Mouse (Mus musculus): Measurements from ENCODE around the gene Cbfb. TPM values are rescaled to one million over a fixed set of nuclear protein-coding genes. Genes with fewer than 3 reads are reported as not detected.

Cbfb gene
- total and polyA plus RNA-seq, 2 experiments, result 2.8 to 15.7 TPM

DNA sequence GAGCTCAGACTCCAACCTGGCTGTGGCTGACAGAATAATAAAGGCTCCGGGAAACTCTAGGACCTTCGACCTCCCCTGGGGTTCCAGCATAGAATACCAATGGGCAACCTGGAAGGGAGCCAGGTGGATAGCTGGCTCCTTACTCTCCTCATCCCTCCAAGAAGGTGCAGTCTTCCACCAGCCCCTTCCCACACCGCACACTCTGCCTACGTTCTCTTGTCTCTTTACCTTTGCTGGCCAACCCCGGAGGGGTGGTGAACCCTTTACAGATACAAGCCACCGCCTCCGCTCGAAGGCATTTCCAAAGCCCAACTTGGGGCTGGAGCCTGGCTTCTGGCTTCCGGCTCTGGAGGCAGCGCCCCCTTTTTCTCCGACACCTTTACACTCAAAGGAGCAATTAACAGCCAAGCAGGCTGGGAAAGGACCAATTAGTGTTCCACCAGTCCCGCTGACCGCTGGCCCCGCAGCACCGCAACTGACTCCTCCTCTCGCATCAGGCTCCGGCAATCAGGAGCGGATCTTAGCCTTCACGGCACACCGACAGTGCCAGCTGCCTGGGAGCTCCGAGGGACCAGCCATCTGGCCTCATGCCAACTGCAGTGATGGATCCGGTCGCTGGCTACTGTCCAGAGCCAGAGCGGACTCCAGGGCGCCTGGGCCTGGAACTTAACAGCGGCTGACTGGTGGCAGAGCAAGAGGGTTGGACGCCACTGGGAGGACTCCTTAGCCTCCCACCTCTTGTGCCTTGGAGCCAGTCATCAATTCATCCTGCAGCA, 17.7 kb upstream of the Cbfb start:
- WGBS, result 5% methylated on average over 27 of the region's 27 CpGs
- TF ChIP-seq POLR2A (IDR thresholded peaks at IDR 0.05; ENCODE audit: extremely low read depth, insufficient read depth, low read length) (no peak), CTCF (IDR thresholded peaks at IDR 0.05; ENCODE audit: low read depth, low read length) (no peak)

DNA sequence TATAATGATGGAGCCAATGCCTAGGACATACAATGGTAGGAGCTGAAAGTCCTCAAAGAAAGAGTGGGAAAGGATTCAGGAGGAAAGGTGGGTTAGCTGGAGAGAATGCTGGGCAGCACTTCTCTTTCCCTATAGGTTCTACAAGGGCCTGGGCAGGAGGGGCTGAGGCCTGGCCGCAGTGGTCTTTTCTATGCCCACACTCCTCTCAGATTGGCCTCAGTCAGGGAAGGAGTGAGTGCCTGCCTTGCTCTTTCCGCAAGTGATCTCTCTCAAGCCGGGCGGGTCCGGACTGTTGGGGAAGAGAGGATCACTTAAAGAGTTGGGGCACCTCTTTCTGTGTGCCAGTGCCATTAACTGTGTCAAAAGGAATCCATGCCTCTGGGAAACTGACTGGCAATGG, 16.2 kb upstream of the Cbfb start:
- H3K9ac ChIP-seq (ENCODE audit: low read depth, low read length), result no peak overlapping the region
- no peaks in the 10 kb centered on the region for H3K27me3 ChIP-seq (ENCODE audit: control insufficient read depth, insufficient read depth, low read length)
- no peaks in the 10 kb centered on the region for H3K79me2 ChIP-seq (ENCODE audit: control insufficient read depth, insufficient read depth, low read length)
- DNase-seq (ENCODE audit: extremely low read depth, low read depth, low spot score), result no peak
- WGBS, result 99% methylated on average over 5 of the region's 5 CpGs
- H3K4me3 ChIP-seq (ENCODE audit: insufficient read depth, low read depth, low read length), result no peak overlapping the region
- no peak overlapping the region for H3K27ac ChIP-seq (replicated peaks; ENCODE audit: insufficient read depth, low read depth, low read length)
- peaks cover 8% of the 10 kb centered on the region; the same call in 1 of the 2 replicates for H3K4me1 ChIP-seq (ENCODE audit: control insufficient read depth, insufficient read depth, low read length)
- H3K36me3 ChIP-seq (ENCODE audit: control insufficient read depth, insufficient read depth, low read length), result no peaks in the 10 kb centered on the region
- TF ChIP-seq CTCF (IDR thresholded peaks at IDR 0.05; ENCODE audit: low read depth, low read length) (no peak), POLR2A (IDR thresholded peaks at IDR 0.05; ENCODE audit: extremely low read depth, insufficient read depth, low read length) (no peak)

More for the DNA sequence above, 17.7 kb upstream of the Cbfb start:
- peak; percentile 87 for DNase-seq (ENCODE audit: extremely low read depth, low read depth, low spot score)
- H3K4me3 ChIP-seq (ENCODE audit: insufficient read depth, low read depth, low read length), result peak overlapping the region; percentile 53
- H3K9ac ChIP-seq (ENCODE audit: low read depth, low read length), result peak overlapping the region; percentile 69
- no peaks in the 10 kb centered on the region for H3K36me3 ChIP-seq (ENCODE audit: control insufficient read depth, insufficient read depth, low read length)
- no peaks in the 10 kb centered on the region for H3K27me3 ChIP-seq (ENCODE audit: control insufficient read depth, insufficient read depth, low read length)
- peak overlapping the region; percentile 88 for H3K27ac ChIP-seq (replicated peaks; ENCODE audit: insufficient read depth, low read depth, low read length)
- peaks cover 8% of the 10 kb centered on the region; the same call in 1 of the 2 replicates for H3K4me1 ChIP-seq (ENCODE audit: control insufficient read depth, insufficient read depth, low read length)
- no peaks in the 10 kb centered on the region for H3K79me2 ChIP-seq (ENCODE audit: control insufficient read depth, insufficient read depth, low read length)

DNA sequence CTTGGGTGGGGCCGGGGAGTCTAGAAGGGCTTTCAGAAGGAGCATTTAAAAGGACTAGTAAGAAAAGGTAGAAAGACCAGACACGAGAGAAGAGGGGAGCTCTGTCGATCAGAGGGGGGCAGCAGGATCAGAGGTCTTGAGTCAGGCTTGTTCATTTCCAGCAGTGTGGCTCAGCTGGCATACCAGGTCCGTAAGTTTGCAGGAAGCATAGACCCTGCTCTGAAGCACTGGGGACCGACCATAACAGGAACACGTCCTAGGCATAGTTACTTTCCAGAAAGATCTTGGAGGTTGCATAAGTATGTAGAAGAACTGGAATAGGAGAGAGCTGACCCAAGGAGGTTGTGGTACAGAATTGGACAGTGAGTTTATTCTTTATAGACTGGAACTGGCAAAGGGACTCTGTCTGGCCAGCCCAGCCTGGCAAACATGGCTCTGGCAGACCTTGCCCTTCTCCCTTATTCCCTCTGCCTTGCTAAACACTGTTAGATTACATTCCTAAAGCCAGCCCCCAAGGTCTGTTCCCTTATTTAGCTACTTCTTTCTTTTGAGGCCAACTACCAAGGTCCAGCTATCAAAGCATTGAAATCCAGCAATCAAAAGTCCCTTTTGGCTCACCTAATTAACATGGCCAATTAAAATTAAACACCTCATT, 15.3 kb upstream of the Cbfb start:
- peaks cover 8% of the 10 kb centered on the region; the same call in 1 of the 2 replicates for H3K4me1 ChIP-seq (ENCODE audit: control insufficient read depth, insufficient read depth, low read length)
- WGBS, result 84% methylated on average over 6 of the region's 6 CpGs
- H3K27ac ChIP-seq (replicated peaks; ENCODE audit: insufficient read depth, low read depth, low read length), result no peak overlapping the region
- no peak overlapping the region for H3K4me3 ChIP-seq (ENCODE audit: insufficient read depth, low read depth, low read length)
- no peaks in the 10 kb centered on the region for H3K79me2 ChIP-seq (ENCODE audit: control insufficient read depth, insufficient read depth, low read length)
- TF ChIP-seq POLR2A (IDR thresholded peaks at IDR 0.05; ENCODE audit: extremely low read depth, insufficient read depth, low read length) (no peak), CTCF (IDR thresholded peaks at IDR 0.05; ENCODE audit: low read depth, low read length) (no peak)
- peak; percentile 72 for DNase-seq (ENCODE audit: extremely low read depth, low read depth, low spot score)
- H3K9ac ChIP-seq (ENCODE audit: low read depth, low read length), result no peak overlapping the region
- no peaks in the 10 kb centered on the region for H3K27me3 ChIP-seq (ENCODE audit: control insufficient read depth, insufficient read depth, low read length)
- no peaks in the 10 kb centered on the region for H3K36me3 ChIP-seq (ENCODE audit: control insufficient read depth, insufficient read depth, low read length)

DNA sequence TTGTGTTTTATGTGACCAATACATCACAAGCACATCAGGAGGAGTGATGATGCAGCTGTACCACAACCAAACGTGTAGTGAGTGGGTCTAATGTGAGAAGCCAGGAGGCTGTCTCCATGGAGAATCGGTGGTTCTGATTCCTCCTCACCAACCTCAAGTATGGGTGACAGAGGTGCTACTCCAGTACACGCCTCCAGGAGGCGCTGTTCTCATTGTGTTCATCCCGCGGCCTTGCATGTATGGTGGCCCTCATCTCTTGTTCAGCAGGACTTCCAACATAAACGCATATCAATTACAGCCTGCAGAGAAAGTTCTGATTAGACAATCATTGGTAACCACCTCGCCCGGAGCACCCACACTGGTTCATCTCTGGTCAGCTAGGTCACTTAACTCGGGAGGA, 12.9 kb upstream of the Cbfb start:
- Histone ChIP-seq H3K36me3 (ENCODE audit: control insufficient read depth, insufficient read depth, low read length) (no peaks in the 10 kb centered on the region), H3K27ac (replicated peaks; ENCODE audit: insufficient read depth, low read depth, low read length) (no peak overlapping the region), H3K27me3 (ENCODE audit: control insufficient read depth, insufficient read depth, low read length) (no peaks in the 10 kb centered on the region), H3K79me2 (ENCODE audit: control insufficient read depth, insufficient read depth, low read length) (no peaks in the 10 kb centered on the region), H3K4me1 (ENCODE audit: control insufficient read depth, insufficient read depth, low read length) (peaks cover 5% of the 10 kb centered on the region; the same call in 1 of the 2 replicates), H3K9ac (ENCODE audit: low read depth, low read length) (no peak overlapping the region), H3K4me3 (ENCODE audit: insufficient read depth, low read depth, low read length) (no peak overlapping the region)
- TF ChIP-seq POLR2A (IDR thresholded peaks at IDR 0.05; ENCODE audit: extremely low read depth, insufficient read depth, low read length) (no peak), CTCF (IDR thresholded peaks at IDR 0.05; ENCODE audit: low read depth, low read length) (peak; percentile 87)
- WGBS, result 51% methylated on average over 10 of the region's 10 CpGs
- peak; percentile 33 for DNase-seq (ENCODE audit: extremely low read depth, low read depth, low spot score)

DNA sequence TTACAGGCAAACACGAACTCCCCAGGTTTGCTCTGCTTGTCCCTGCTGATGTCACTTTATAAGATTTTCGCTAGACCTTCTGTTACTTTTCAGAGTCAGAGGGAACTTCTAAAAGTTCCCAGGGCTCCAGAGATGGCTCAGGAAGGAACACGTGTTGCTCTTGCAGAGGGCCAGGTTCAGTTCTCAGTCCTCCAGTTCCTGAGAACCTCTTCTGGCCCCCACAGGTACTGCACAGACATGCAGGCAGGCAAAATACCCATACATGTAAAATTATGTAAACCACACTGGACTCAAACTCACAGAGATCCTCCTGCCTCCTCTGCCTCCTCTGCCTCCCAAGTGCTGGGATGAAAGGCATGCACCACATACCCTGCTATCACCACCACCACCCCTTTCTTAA, 12.4 kb upstream of the Cbfb start:
- Histone ChIP-seq H3K9ac (ENCODE audit: low read depth, low read length) (no peak overlapping the region), H3K79me2 (ENCODE audit: control insufficient read depth, insufficient read depth, low read length) (no peaks in the 10 kb centered on the region), H3K4me1 (ENCODE audit: control insufficient read depth, insufficient read depth, low read length) (peaks cover 5% of the 10 kb centered on the region; the same call in 1 of the 2 replicates), H3K36me3 (ENCODE audit: control insufficient read depth, insufficient read depth, low read length) (no peaks in the 10 kb centered on the region), H3K27me3 (ENCODE audit: control insufficient read depth, insufficient read depth, low read length) (no peaks in the 10 kb centered on the region), H3K4me3 (ENCODE audit: insufficient read depth, low read depth, low read length) (no peak overlapping the region), H3K27ac (replicated peaks; ENCODE audit: insufficient read depth, low read depth, low read length) (no peak overlapping the region)
- WGBS, result 68% methylated on average over 3 of the region's 3 CpGs
- peak; percentile 12 for DNase-seq (ENCODE audit: extremely low read depth, low read depth, low spot score)
- peak; percentile 5; the same call in 1 of the 2 replicates for TF ChIP-seq CTCF (IDR thresholded peaks at IDR 0.05; ENCODE audit: low read depth, low read length)
- TF ChIP-seq POLR2A (IDR thresholded peaks at IDR 0.05; ENCODE audit: extremely low read depth, insufficient read depth, low read length), result no peak

Measured in liver, adult 2 months (tissue).